Mouse (Mus musculus): Measurements from ENCODE around the gene B3gnt2. TPM values are rescaled to one million over a fixed set of nuclear protein-coding genes. Genes with fewer than 3 reads are reported as not detected.

The B3gnt2 gene
- polyA plus RNA-seq, 1 experiment from 2014 or later, result 6.5 TPM

DNA sequence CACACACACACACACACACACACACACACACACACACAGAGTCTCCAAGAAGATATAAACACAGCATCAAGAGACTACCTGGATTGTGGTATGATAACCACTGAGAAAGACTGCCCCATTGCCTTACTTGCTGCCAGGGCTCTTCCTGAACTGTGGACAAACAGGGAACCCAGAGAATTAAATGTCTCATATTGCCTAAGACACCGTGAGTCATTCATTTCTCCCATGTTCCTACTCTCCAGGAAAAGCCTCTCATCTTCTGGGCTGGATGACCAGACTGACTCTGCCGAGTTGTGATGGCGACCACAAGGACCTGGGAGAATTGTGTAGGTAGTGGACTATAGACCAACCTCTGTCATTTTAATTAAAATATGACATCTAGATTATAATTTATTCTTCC is 149.4 kb downstream of the B3gnt2 start:
- H3K4me2 ChIP-seq, result no peak overlapping the region
- no peaks in the 10 kb centered on the region for H3K9me3 ChIP-seq (replicated peaks)
- no peaks in the 10 kb centered on the region for H3K36me3 ChIP-seq
- no peak overlapping the region for H3K4me3 ChIP-seq
- H3K27ac ChIP-seq, result no peak overlapping the region
- no peaks in the 10 kb centered on the region for H3K4me1 ChIP-seq (replicated peaks)
- H3K9ac ChIP-seq, result no peak overlapping the region
- no peaks in the 10 kb centered on the region for H3K27me3 ChIP-seq
- ATAC-seq (replicated peaks; ENCODE audit: insufficient number of reproducible peaks, insufficient read depth, low FRiP score, low read depth), result no peak
- WGBS, result 86% methylated on average over 3 of the region's 3 CpGs

DNA sequence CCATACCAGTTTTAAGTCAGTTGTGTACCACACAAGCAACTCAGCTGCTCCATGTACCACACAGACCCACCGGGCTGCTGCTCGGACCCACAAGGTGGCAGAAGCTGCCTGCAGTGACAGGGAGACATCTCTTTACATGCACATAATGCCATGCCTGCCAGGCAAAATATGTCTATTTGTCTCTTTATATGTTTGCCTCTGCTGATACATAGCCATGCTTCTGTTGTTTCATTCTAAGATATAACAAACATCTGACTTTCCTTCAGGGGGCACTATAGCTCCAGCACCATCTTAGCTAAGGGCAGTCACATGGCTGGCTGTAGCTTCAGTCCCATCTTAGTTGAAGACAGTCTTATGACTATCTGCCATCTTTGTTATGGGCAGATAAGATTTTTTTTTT is 150.2 kb downstream of the B3gnt2 start:
- H3K36me3 ChIP-seq, result no peaks in the 10 kb centered on the region
- H3K4me3 ChIP-seq, result no peak overlapping the region
- H3K27ac ChIP-seq, result no peak overlapping the region
- no peaks in the 10 kb centered on the region for H3K27me3 ChIP-seq
- no peaks in the 10 kb centered on the region for H3K4me1 ChIP-seq (replicated peaks)
- no peak overlapping the region for H3K9ac ChIP-seq
- H3K4me2 ChIP-seq, result no peak overlapping the region
- ATAC-seq (replicated peaks; ENCODE audit: insufficient number of reproducible peaks, insufficient read depth, low FRiP score, low read depth), result no peak
- no peaks in the 10 kb centered on the region for H3K9me3 ChIP-seq (replicated peaks)
- 80% methylated on average over 2 of the region's 2 CpGs for WGBS

Other genes starting within 250 kb of the B3gnt2 start
- gene Zrsr1, start 111.0 kb upstream of the B3gnt2 start, polyA plus RNA-seq (2015; fragmentation: Nextera tagmentation; extraction: Ambion mirVana), result 2.4 and 2.7 TPM in 2 replicates
- 6.9 and 10.8 TPM in 2 replicates for gene Gm28048, start 121.1 kb upstream of the B3gnt2 start, polyA plus RNA-seq (2015; fragmentation: Nextera tagmentation; extraction: Ambion mirVana)
- gene Commd1, start 121.4 kb upstream of the B3gnt2 start, polyA plus RNA-seq (2015; fragmentation: Nextera tagmentation; extraction: Ambion mirVana), result 291 and 351 TPM in 2 replicates
- gene Cct4, start 129.6 kb upstream of the B3gnt2 start, polyA plus RNA-seq (2015; fragmentation: Nextera tagmentation; extraction: Ambion mirVana), result 184 and 191 TPM in 2 replicates
- gene Fam161a, start 146.6 kb upstream of the B3gnt2 start, polyA plus RNA-seq (2015; fragmentation: Nextera tagmentation; extraction: Ambion mirVana), result 0.89 and 2.1 TPM in 2 replicates